Mouse (Mus musculus): ENCODE data around the gene 1300017J02Rik.

Gene 1300017J02Rik

GRCm38 (mm10) chr9:103214281-103214680 lies 90.6 kb downstream of the 1300017J02Rik start:
- in situ Hi-C loops (cut with MboI, MseI) = no loop called here

GRCm38 (mm10) chr9:103213631-103214030 lies 91.3 kb downstream of the 1300017J02Rik start:
- in situ Hi-C loops (cut with MboI, MseI) = no loop called here

- in situ Hi-C loops (cut with MboI, MseI) = no loop called here
These were observed 92.0 kb downstream of the 1300017J02Rik start for GRCm38 (mm10) chr9:103212654-103213420.

DNA sequence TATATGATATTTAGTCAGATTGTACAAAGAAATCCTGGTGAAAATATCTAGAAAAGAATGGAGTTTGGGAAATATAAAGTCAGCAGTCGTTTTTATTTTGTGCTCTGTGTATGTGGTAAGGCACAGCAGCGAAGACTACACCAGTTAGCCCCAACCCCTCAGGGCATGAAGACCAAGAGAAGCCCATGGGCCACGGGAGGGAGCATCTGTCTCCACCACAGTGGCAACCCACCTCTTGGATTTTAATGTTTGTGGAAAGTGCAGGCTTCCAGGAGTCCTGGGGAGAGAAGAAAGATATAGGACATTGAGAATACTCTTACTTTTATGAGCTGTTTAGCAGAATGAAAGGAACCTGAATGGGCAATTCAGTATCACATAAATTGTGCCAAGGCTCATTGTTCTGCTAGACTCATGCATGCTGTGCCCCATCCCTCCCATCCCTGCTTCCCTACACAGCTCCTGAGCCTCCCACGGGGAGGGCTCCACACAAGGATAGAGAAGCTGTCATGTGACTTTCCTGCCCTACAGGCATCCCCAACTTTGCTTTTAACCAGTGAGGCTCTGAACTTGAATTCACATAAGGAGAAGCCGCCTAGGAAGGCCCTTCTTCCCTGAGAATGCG lies 96.0 kb downstream of the 1300017J02Rik start:
- in situ Hi-C loops (cut with MboI, MseI) = no loop called here

GRCm38 (mm10) chr9:103207846-103208245 lies 97.0 kb downstream of the 1300017J02Rik start:
- in situ Hi-C loops (cut with MboI, MseI) = no loop called here

- in situ Hi-C loops (cut with MboI, MseI) = no loop called here
These were observed 99.1 kb downstream of the 1300017J02Rik start for GRCm38 (mm10) chr9:103205786-103206185.

DNA sequence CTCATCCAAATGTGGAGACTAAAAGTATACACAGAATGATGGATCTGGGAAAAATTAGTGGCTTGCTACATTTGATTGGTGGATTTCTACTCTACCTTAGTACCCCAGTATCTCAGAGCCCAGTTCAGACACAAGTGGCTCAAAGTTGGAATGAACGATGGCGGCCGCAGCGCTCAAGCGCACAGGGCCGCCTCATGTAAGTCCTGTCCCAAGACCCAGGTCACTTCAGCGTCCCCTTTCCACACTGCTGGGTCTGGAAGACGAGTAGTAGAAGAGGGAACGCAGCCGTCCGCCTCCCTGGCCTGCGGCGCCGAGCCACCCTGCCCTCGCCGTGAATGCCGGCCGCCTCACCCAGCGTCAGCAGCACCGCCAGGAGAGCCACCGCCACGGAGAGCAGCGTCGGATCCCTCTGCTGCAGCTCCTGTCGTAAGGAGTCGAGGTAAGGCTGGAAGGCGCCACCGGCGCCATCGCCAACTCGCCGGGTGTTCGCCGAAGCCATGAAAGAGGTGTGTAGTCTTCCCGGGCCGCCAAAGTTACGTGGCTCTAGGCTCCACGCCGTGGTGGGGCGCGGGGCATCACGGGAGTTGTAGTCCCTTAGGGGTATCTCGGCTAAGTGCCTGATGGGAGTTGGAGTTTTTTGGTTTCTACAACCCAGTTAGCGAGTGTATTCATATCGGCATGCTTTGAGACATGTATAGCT lies 103.2 kb downstream of the 1300017J02Rik start, which contains the start of gene Srprb:
Gene Srprb, minus strand, starts transcription at position 577 of the 700 bp plus-strand sequence.
- in situ Hi-C loops (cut with MboI, MseI) = no loop called here
